Mouse (Mus musculus) neural tube, embryonic 12.5 days (tissue): Measurements from ENCODE around the gene Gm26657. TPM values are rescaled to one million over a fixed set of nuclear protein-coding genes. Genes with fewer than 3 reads are reported as not detected.

Source experiments
- ATAC-seq: fragments of 200-750 bp; cut with Nextera tagmentation; 2 replicates; pipeline ENCODE4 v1.8.0; 2017; ENCODE audit warnings: low read depth, mild to moderate bottlenecking, moderate TSS enrichment, moderate library complexity; ENCODE audit not compliant: low FRiP score
- H3K27ac ChIP-seq: fragments of 300-500 bp; sonication (generic); 2 replicates; pipeline ENCODE4 v1.5.1; 2016
- H3K27me3 ChIP-seq: fragments of 300-500 bp; sonication (generic); replicated peaks from 2 replicates; pipeline ENCODE4 v1.6.1; 2016; ENCODE audit warnings: mild to moderate bottlenecking
- H3K36me3 ChIP-seq: fragments of 300-500 bp; sonication (generic); 2 replicates; pipeline ENCODE4 v1.6.1; 2016; ENCODE audit warnings: mild to moderate bottlenecking
- H3K4me1 ChIP-seq: fragments of 300-500 bp; sonication (generic); 2 replicates; pipeline ENCODE4 v1.6.1; 2016
- H3K4me2 ChIP-seq: fragments of 300-500 bp; sonication (generic); replicated peaks from 2 replicates; pipeline ENCODE4 v1.6.1; 2016; ENCODE audit warnings: mild to moderate bottlenecking
- H3K4me3 ChIP-seq: fragments of 300-500 bp; sonication (generic); 2 replicates; pipeline ENCODE4 v1.5.1; 2016
- H3K9ac ChIP-seq: fragments of 300-500 bp; sonication (generic); 2 replicates; pipeline ENCODE4 v1.6.1; 2016; ENCODE audit warnings: mild to moderate bottlenecking
- H3K9me3 ChIP-seq: fragments of 300-500 bp; sonication (generic); 2 replicates; pipeline ENCODE4 v1.6.1; 2016; ENCODE audit warnings: mild to moderate bottlenecking
- WGBS: fragments of 180-500 bp; shearing (Covaris S2); methylation state at CpG from one replicate; pipeline ENCODE4 v1.1.7; 2016; 5-methylcytosine and 5-hydroxymethylcytosine counted together
- polyA plus RNA-seq: library from polyadenylated mRNA; unstranded; fragments of >200 nt; fragmentation: Nextera tagmentation; extraction: Ambion mirVana; gene quantifications from 2 replicates; pipeline ENCODE4 v1.2.1, GENCODE M21; 2016

Gm26657 gene
- polyA plus RNA-seq, 1 experiment from 2014 or later = not detected

- Histone ChIP-seq H3K4me1 (no peaks in the 10 kb centered on the region), H3K4me2 (no peak overlapping the region), H3K9me3 (no peaks in the 10 kb centered on the region), H3K27me3 (no peaks in the 10 kb centered on the region), H3K9ac (no peak overlapping the region), H3K36me3 (peaks cover 88% of the 10 kb centered on the region), H3K27ac (no peak overlapping the region), H3K4me3 (no peak overlapping the region)
- 81% methylated on average over 1 of the region's 1 CpGs for WGBS
- no peak for ATAC-seq
Observed at GRCm38 (mm10) chr4:56771065-56771464, 31.2 kb downstream of the Gm26657 start.

Other genes starting within 250 kb of the Gm26657 start
- not detected in 2 replicates for gene Actl7b, start 1.4 kb downstream of the Gm26657 start, polyA plus RNA-seq
- not detected in 2 replicates for gene Actl7a, start 3.3 kb downstream of the Gm26657 start, polyA plus RNA-seq
- gene Elp1, start 62.3 kb downstream of the Gm26657 start, polyA plus RNA-seq = 74.0 and 77.4 TPM in 2 replicates
- gene Fam206a, start 62.3 kb downstream of the Gm26657 start, polyA plus RNA-seq = 19.4 and 21.2 TPM in 2 replicates
- 19.7 and 23.0 TPM in 2 replicates for gene Ctnnal1, start 125.1 kb downstream of the Gm26657 start, polyA plus RNA-seq
- gene Tmem245, start 207.4 kb downstream of the Gm26657 start, polyA plus RNA-seq = 11.1 and 11.2 TPM in 2 replicates